Mouse (Mus musculus): Measurements from ENCODE around the gene C330007P06Rik. TPM values are rescaled to one million over a fixed set of nuclear protein-coding genes. Genes with fewer than 3 reads are reported as not detected.

The C330007P06Rik gene
- total RNA-seq, 1 experiment from 2014 or later: 51.7 TPM

GRCm38 (mm10) chrX:36837069-36837676, 36.7 kb downstream of the C330007P06Rik start:
- DNase-seq: no peak

GRCm38 (mm10) chrX:36833397-36834084, 40.4 kb downstream of the C330007P06Rik start:
- peak; percentile 60 for DNase-seq

GRCm38 (mm10) chrX:36831632-36832031, 42.3 kb downstream of the C330007P06Rik start:
- DNase-seq: no peak

DNA sequence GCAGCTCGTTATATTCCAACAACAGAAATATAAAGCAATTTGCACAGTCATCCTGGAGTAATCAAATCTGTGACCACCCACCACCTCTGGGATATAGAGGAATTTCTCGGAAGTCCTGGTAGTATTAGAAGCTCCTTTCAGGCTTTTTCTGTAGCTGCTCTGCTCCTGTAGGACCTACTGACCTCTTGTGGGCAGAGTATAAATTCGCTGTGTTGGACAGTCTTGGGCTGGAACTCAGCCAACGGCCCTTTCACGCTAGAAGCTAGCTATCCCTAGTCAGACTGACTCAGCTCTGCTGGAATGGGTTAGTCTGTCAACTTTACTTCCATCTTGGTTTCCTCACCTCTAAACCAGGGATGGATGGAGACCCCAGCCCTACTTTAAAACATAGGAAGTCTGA, 43.6 kb downstream of the C330007P06Rik start:
- DNase-seq: peak; percentile 76

GRCm38 (mm10) chrX:36826873-36827272, 47.0 kb downstream of the C330007P06Rik start:
- DNase-seq: no peak

- peak; percentile 8 for DNase-seq
Measured at GRCm38 (mm10) chrX:36825032-36825431, 48.9 kb downstream of the C330007P06Rik start.

GRCm38 (mm10) chrX:36823932-36824711, 49.8 kb downstream of the C330007P06Rik start:
- DNase-seq: no peak

GRCm38 (mm10) chrX:36820201-36820600, 53.7 kb downstream of the C330007P06Rik start:
- peak; percentile 34 for DNase-seq

GRCm38 (mm10) chrX:36819575-36819974, 54.3 kb downstream of the C330007P06Rik start:
- DNase-seq: no peak

DNA sequence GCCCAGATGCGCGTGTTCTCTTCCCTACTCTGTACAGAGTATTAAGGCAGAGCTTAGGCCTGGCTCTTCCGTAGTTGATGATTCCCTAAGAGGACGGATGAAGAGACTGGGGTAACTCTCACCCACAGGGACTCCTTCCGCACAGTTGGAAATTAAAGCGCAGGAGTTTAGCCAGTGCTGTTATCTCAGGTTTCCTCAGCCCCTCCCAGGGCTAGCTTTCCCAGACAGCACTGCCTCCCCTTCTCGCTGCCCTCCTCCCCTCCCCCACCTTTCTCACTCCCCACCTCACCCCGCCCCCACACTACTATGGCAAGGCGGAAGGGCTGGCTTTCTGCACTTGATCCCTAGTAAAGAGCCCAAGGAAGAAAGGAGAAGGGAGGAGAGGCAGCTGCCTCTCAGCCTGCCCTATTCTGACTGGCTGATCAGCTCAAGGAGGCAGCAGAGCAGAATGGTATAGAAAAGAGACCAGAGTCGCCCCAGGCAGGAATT, 56.9 kb downstream of the C330007P06Rik start:
- no peak for DNase-seq

GRCm38 (mm10) chrX:36816368-36816899, 57.5 kb downstream of the C330007P06Rik start:
- DNase-seq: no peak

DNA sequence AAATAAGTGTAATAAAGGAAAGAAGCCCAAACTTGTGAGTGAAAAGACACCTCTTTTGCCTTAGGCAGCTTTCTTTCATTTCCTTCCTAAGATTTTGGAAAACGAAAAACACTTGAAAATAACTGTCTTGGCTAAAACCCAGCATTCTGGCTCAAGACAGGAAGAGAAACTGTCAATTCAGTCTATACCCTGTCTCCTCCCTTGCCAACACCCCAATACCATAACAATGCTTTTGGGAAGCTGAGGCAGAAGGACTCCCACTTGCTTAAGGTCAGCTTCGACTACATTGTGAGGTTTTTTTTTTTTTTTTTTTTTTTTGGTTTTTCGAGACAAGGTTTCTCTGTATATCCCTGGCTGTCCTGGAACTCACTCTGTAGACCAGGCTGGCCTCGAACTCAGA, 58.5 kb downstream of the C330007P06Rik start:
- DNase-seq: no peak

DNA sequence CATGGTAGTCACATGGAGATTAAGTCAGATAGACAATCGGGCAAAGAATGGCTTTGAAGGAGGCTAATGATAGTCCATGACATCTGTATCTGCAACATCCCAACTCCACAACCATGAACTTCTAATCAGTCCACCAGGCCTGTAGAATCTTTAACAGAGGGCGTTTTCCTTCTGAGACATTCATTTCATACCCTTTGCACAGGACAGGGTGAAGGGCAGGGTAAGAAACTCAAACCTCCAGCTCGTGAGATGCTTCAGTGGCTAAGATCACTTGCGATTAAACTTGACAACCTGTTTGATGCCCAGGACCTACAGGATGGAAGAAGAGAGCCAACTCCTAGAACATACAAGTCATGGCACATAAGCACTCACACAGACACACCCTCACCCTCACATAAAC, 58.9 kb downstream of the C330007P06Rik start:
- no peak for DNase-seq

DNA sequence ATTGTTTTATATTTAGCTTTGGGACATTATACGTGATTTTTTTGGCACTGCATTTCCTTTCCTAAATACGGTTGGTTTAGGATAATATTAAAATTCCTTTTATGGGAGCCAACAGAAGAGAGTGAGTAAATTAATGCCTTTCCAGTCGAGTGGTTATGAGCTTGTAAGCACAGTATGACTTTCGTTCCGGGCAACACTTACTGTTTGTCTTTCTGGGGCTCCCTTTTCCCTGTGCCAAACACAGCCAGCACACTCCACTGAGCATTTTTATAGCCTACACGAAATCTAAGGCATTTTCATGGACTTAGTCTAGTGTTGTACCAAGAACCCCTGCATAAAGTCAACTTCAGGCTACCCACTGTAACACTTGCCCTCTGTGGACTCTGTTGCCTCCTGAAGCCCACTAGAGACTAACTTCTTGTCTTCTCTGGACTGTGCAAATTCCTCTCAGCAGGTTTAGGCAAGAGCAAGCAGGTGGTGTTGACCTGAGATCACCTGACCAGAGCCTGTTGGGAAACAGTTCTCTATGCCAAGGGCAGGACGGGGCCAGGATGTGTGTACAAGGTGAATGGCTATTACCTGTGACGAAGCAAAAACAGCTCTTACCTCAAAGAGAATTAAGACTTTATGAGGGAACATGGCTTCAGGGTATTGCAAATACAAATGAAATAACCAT, 59.6 kb downstream of the C330007P06Rik start:
- no peak for DNase-seq

DNA sequence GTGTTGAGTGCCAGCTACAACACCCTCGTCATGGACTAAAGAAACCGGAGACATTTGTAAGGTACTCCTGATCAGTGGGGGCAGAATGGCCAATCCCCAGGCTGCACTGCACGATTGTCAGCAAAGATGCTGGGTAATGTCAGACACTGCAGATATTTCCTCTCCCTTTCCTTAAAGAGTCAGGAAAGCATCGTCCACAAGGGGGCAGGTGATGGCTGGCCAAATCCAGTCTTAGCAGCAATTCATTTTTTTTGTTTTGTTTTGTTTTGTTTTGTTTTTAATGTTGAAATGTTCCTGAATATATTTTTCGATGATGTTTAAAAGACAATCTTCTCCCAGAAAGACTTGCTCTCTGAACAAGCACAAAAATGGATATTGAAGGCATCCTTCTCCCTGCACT, 62.5 kb downstream of the C330007P06Rik start:
- no peak for DNase-seq

GRCm38 (mm10) chrX:36808318-36808683, 65.6 kb downstream of the C330007P06Rik start:
- DNase-seq: no peak

- peak; percentile 83 for DNase-seq
Measured at GRCm38 (mm10) chrX:36807360-36808317, 66.3 kb downstream of the C330007P06Rik start.

DNA sequence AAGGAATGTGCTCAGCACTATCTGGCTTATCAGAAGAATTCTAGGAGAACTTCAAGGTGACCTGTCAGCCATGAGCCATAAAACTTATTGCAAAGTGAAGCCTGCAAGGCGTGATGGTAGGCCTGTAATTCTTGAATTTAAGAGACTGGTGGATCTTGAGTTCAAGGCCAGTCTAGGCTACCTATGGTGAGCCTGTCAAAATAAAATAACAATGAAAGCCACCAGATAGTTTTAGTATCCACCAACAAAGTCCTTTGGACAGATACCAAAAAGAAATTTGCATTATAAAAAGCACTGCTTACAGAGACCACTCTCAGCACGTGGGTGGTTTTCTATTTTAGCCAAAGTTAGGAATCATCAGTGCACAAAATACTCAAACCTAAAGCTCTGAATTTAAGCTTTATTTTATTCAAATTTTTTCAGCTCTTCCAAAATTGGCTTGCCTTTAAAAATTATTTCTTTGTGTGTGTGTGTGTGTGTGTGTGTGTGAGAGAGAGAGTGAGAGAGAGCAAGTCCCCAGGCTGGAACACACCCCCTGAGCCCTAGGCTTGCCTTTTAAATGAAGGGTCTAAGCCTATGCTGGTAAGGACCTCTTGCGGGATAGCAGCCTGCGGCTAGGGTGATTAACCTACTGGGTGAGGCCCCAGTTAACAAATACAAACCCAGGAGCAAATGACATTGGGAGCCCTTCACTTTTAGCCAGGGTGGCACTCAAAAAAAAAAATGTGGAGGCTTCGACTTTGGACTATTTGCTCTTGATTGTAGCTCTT, 68.3 kb downstream of the C330007P06Rik start:
- no peak for DNase-seq

- peak; percentile 23 for DNase-seq
Measured at GRCm38 (mm10) chrX:36804196-36804595, 69.7 kb downstream of the C330007P06Rik start.

- DNase-seq: no peak
Measured at GRCm38 (mm10) chrX:36803189-36803588, 70.7 kb downstream of the C330007P06Rik start.
